Mouse (Mus musculus) midbrain, embryonic 12.5 days (tissue): ENCODE measurements around the gene Adgrb3. TPM values are rescaled to one million over a fixed set of nuclear protein-coding genes. Genes with fewer than 3 reads are reported as not detected.

Experiments used
- ATAC-seq: fragments of 200-750 bp; cut with Nextera tagmentation; 2 replicates; pipeline ENCODE4 v1.8.0; 2017; ENCODE audit warnings: low read depth, moderate TSS enrichment, moderate library complexity; ENCODE audit not compliant: low FRiP score
- H3K27ac ChIP-seq: fragments of 300-500 bp; sonication (generic); replicated peaks from 2 replicates; pipeline ENCODE4 v1.5.1; 2016; ENCODE audit warnings: mild to moderate bottlenecking
- H3K27me3 ChIP-seq: fragments of 300-500 bp; sonication (generic); 2 replicates; pipeline ENCODE4 v1.6.1; 2016; ENCODE audit warnings: mild to moderate bottlenecking
- H3K36me3 ChIP-seq: fragments of 300-500 bp; sonication (generic); 2 replicates; pipeline ENCODE4 v1.6.1; 2016
- H3K4me1 ChIP-seq: fragments of 300-500 bp; sonication (generic); 2 replicates; pipeline ENCODE4 v1.6.1; 2016
- H3K4me2 ChIP-seq: fragments of 300-500 bp; sonication (generic); replicated peaks from 2 replicates; pipeline ENCODE4 v1.6.1; 2016; ENCODE audit warnings: mild to moderate bottlenecking, moderate library complexity
- H3K4me3 ChIP-seq: fragments of 300-500 bp; sonication (generic); 2 replicates; pipeline ENCODE4 v1.5.1; 2016; ENCODE audit warnings: mild to moderate bottlenecking
- H3K9ac ChIP-seq: fragments of 300-500 bp; sonication (generic); replicated peaks from 2 replicates; pipeline ENCODE4 v1.6.1; 2016; ENCODE audit warnings: mild to moderate bottlenecking, moderate library complexity
- H3K9me3 ChIP-seq: fragments of 300-500 bp; sonication (generic); 2 replicates; pipeline ENCODE4 v1.6.1; 2016; ENCODE audit warnings: mild to moderate bottlenecking
- WGBS: fragments of 180-500 bp; shearing (Covaris S2); methylation state at CpG from one replicate; pipeline ENCODE4 v1.1.7; 2016; 5-methylcytosine and 5-hydroxymethylcytosine counted together
- polyA plus RNA-seq: library from polyadenylated mRNA; unstranded; fragments of >200 nt; fragmentation: Nextera tagmentation; extraction: Ambion mirVana; gene quantifications from 2 replicates; pipeline ENCODE4 v1.2.1, GENCODE M21; 2016

Adgrb3 gene
- 22.0 and 23.7 TPM in 2 replicates for polyA plus RNA-seq

DNA sequence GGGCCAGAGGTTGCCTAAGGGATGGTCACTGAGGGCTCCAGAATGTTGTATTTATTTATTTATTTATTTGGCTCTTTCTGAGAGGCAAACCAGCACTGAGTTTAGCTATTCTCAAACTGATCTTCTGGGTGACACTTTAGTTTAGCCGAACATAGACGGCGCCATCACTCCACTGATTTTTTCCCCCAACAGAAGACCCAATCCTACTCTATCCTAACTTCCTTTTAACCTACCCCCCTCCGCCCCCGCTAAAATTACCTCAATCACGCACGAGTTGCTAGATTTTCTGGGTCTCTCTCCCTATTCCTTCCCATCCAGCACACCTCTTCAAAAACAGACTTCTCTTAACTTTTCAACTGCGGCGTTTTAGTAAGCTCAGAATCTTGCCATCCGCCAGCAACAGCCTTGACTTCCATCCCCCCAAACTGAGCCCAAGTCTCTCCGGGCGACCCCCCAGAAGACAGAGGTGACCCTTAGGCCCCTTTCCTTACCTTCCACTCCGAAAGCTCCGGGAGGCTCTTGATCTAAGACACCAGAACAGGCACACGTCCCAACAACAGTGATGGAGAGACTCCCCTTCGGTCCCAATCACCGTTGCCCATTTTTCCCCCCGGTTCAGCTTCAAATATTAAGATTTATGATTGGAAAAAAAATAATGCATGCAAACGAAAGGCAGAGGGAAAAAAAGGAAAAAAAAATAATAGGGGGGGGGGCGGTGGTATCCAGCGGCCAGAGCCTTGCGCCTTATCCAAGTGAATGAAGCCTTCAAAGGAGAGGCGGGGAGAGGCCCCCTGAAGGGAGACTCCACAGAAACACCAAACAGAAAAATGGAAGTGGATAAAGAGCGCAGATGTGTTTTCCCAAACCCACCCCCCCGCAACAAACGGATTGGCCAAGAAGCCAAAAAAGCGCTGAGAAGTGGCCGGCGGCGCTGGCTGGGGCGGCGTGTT, at the start of gene Adgrb3:
Gene Adgrb3, minus strand, starts transcription at position 737 of the 950 bp plus-strand sequence.
- Histone ChIP-seq H3K4me1 (peaks cover 39% of the 10 kb centered on the region), H3K9me3 (no peaks in the 10 kb centered on the region), H3K27ac (peak within 1 kb of the TSS; percentile 92), H3K4me2 (peak within 1 kb of the TSS; percentile 64), H3K4me3 (peak within 1 kb of the TSS; percentile 66), H3K9ac (peak within 1 kb of the TSS; percentile 75), H3K36me3 (no peaks in the 10 kb centered on the region), H3K27me3 (no peaks in the 10 kb centered on the region)
- ATAC-seq = peak; percentile 28
- 1% methylated on average over 32 of the region's 32 CpGs for WGBS

- no peaks in the 10 kb centered on the region for H3K27me3 ChIP-seq
- 90% methylated on average over 5 of the region's 5 CpGs for WGBS
- no peak for ATAC-seq
Observed at GRCm38 (mm10) chr1:25877526-25877925, 48.0 kb upstream of the Adgrb3 start.

GRCm38 (mm10) chr1:25857473-25857872, 28.0 kb upstream of the Adgrb3 start:
- H3K27me3 ChIP-seq = no peaks in the 10 kb centered on the region
- no peaks in the 10 kb centered on the region for H3K4me1 ChIP-seq
- no peaks in the 10 kb centered on the region for H3K36me3 ChIP-seq
- H3K9me3 ChIP-seq = no peaks in the 10 kb centered on the region
- H3K4me2 ChIP-seq = no peak overlapping the region
- no peak overlapping the region for H3K4me3 ChIP-seq
- H3K27ac ChIP-seq = no peak overlapping the region
- WGBS = 89% methylated on average over 2 of the region's 2 CpGs
- no peak for ATAC-seq
- H3K9ac ChIP-seq = no peak overlapping the region

More at GRCm38 (mm10) chr1:25877526-25877925, 48.0 kb upstream of the Adgrb3 start:
- Histone ChIP-seq H3K4me1 (no peaks in the 10 kb centered on the region), H3K9ac (no peak overlapping the region), H3K9me3 (no peaks in the 10 kb centered on the region), H3K36me3 (no peaks in the 10 kb centered on the region), H3K27ac (no peak overlapping the region), H3K4me3 (no peak overlapping the region), H3K4me2 (no peak overlapping the region)

- H3K27me3 ChIP-seq = no peaks in the 10 kb centered on the region
- H3K4me1 ChIP-seq = no peaks in the 10 kb centered on the region
- H3K9ac ChIP-seq = no peak overlapping the region
- ATAC-seq = no peak
- no peak overlapping the region for H3K4me2 ChIP-seq
- no peak overlapping the region for H3K27ac ChIP-seq
- H3K36me3 ChIP-seq = no peaks in the 10 kb centered on the region
- H3K9me3 ChIP-seq = no peaks in the 10 kb centered on the region
- H3K4me3 ChIP-seq = no peak overlapping the region
- WGBS = 33% methylated on average over 2 of the region's 2 CpGs
Observed at GRCm38 (mm10) chr1:25854451-25854978, 25.0 kb upstream of the Adgrb3 start.

DNA sequence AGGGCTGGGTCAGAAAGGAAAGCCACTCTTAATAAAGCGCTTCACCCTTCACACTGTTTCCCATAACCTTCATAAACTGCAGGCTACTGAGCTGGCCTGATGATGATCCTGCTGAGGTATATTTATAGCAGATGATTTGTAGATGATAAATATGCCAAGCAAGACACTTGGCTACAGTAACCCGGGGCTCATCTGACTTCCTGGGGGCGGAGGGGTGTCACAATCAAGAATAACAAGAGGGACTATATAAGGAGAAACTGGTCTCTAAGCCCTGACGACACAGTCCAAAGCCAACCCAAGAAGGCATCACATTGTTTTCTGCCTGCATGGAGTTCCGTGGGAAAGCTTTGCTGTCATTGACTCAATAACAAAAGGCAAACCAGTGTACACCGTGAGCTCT, 2.8 kb upstream of the Adgrb3 start:
- Histone ChIP-seq H3K4me2 (peak overlapping the region; percentile 64), H3K9ac (no peak overlapping the region), H3K36me3 (no peaks in the 10 kb centered on the region), H3K27ac (no peak overlapping the region), H3K9me3 (no peaks in the 10 kb centered on the region), H3K4me1 (peaks cover 17% of the 10 kb centered on the region; the same call in 1 of the 2 replicates), H3K4me3 (0 out of 2 replicates have a peak overlapping the region, but pooled peaks have one; percentile 5), H3K27me3 (no peaks in the 10 kb centered on the region)
- WGBS = 28% methylated on average over 6 of the region's 6 CpGs
- no peak for ATAC-seq

DNA sequence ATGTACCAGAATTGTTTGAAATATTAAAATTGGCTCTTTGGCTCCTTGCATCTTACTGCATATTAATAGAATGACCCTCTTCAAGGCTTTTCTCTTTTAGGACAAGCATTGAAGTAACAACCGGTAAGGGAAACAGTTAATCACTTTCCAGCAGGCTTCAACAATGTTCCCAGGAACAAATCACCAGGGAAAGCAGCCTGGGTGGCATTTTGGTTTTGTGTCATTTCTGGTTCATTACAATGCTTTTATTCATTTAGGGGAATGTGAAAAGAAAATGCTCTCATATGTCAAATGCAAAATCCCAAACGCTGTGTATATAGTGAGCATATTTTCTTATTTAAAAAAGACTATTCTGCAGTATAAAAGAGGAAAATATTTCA, 2.0 kb upstream of the Adgrb3 start:
- no peaks in the 10 kb centered on the region for H3K36me3 ChIP-seq
- peak overlapping the region; percentile 64 for H3K4me2 ChIP-seq
- H3K4me3 ChIP-seq = peak overlapping the region; percentile 66
- H3K27ac ChIP-seq = peak overlapping the region; percentile 92
- no peak overlapping the region for H3K9ac ChIP-seq
- ATAC-seq = no peak
- H3K4me1 ChIP-seq = peaks cover 20% of the 10 kb centered on the region; the same call in 1 of the 2 replicates
- H3K9me3 ChIP-seq = no peaks in the 10 kb centered on the region
- 10% methylated on average over 2 of the region's 2 CpGs for WGBS
- no peaks in the 10 kb centered on the region for H3K27me3 ChIP-seq

GRCm38 (mm10) chr1:25830757-25831520, 1.4 kb upstream of the Adgrb3 start:
- H3K36me3 ChIP-seq = no peaks in the 10 kb centered on the region
- peak overlapping the region; percentile 75 for H3K9ac ChIP-seq
- no peaks in the 10 kb centered on the region for H3K9me3 ChIP-seq
- H3K4me2 ChIP-seq = peak overlapping the region; percentile 64
- ATAC-seq = peak; percentile 51
- H3K27me3 ChIP-seq = no peaks in the 10 kb centered on the region
- H3K27ac ChIP-seq = peak overlapping the region; percentile 92
- peaks cover 22% of the 10 kb centered on the region; the same call in 1 of the 2 replicates for H3K4me1 ChIP-seq
- H3K4me3 ChIP-seq = peak overlapping the region; percentile 66
- under 1% methylated on average over 15 of the region's 15 CpGs for WGBS

GRCm38 (mm10) chr1:25829921-25830751, 629 bp upstream of the Adgrb3 start:
- under 1% methylated on average over 80 of the region's 99 CpGs for whole genome bisulfite sequencing

GRCm38 (mm10) chr1:25828071-25828755, 1.3 kb downstream of the Adgrb3 start:
- peak overlapping the region; percentile 75 for H3K9ac ChIP-seq
- WGBS = 48% methylated on average over 9 of the region's 9 CpGs
- H3K4me3 ChIP-seq = peak overlapping the region; percentile 66
- no peak overlapping the region for H3K27ac ChIP-seq
- H3K9me3 ChIP-seq = no peaks in the 10 kb centered on the region
- peak overlapping the region; percentile 64 for H3K4me2 ChIP-seq
- peaks cover 43% of the 10 kb centered on the region for H3K4me1 ChIP-seq
- H3K36me3 ChIP-seq = no peaks in the 10 kb centered on the region
- no peak for ATAC-seq
- no peaks in the 10 kb centered on the region for H3K27me3 ChIP-seq

More at GRCm38 (mm10) chr1:25829921-25830751, 629 bp upstream of the Adgrb3 start:
- Histone ChIP-seq H3K27ac (peak overlapping the region; percentile 92), H3K4me3 (peak overlapping the region; percentile 66), H3K27me3 (no peaks in the 10 kb centered on the region), H3K36me3 (no peaks in the 10 kb centered on the region), H3K4me1 (peaks cover 30% of the 10 kb centered on the region; the same call in 1 of the 2 replicates), H3K4me2 (peak overlapping the region; percentile 64), H3K9me3 (no peaks in the 10 kb centered on the region), H3K9ac (peak overlapping the region; percentile 75)
- ATAC-seq = peak; percentile 85

GRCm38 (mm10) chr1:25827436-25827835, 2.1 kb downstream of the Adgrb3 start:
- Histone ChIP-seq H3K4me1 (peaks cover 42% of the 10 kb centered on the region), H3K27me3 (no peaks in the 10 kb centered on the region), H3K27ac (no peak overlapping the region), H3K9ac (peak overlapping the region; percentile 37), H3K4me3 (peak overlapping the region; percentile 66), H3K36me3 (no peaks in the 10 kb centered on the region), H3K4me2 (peak overlapping the region; percentile 64), H3K9me3 (no peaks in the 10 kb centered on the region)
- ATAC-seq = no peak
- WGBS = 45% methylated on average over 9 of the region's 9 CpGs
